Mouse (Mus musculus) intestine, postnatal 0 days (tissue): ENCODE measurements at regions not wholly inside any gene's neighbourhood (a gene's known extent, or its start where the extent isn't known, plus 50 kb on each side); places are given as distances from the start of the nearest gene placed in this dataset.

Experiments
- ATAC-seq: fragments of 200-750 bp; cut with Nextera tagmentation; 2 replicates; pipeline ENCODE4 v1.8.0; 2017; ENCODE audit warnings: mild to moderate bottlenecking, moderate TSS enrichment, moderate library complexity
- H3K27ac ChIP-seq: fragments of 300-500 bp; sonication (generic); 2 replicates; pipeline ENCODE4 v1.5.1; 2014; ENCODE audit warnings: mild to moderate bottlenecking, low read depth, low read length, moderate library complexity
- H3K27me3 ChIP-seq: fragments of 300-500 bp; sonication (generic); replicated peaks from 2 replicates; pipeline ENCODE4 v1.6.1; 2014; ENCODE audit warnings: low read length, mixed read lengths; ENCODE audit not compliant: control insufficient read depth, insufficient read depth
- H3K36me3 ChIP-seq: fragments of 300-500 bp; sonication (generic); 2 replicates; pipeline ENCODE4 v1.6.1; 2014; ENCODE audit warnings: mild to moderate bottlenecking, moderate library complexity; ENCODE audit not compliant: control insufficient read depth, insufficient read depth
- H3K4me1 ChIP-seq: fragments of 300-500 bp; sonication (generic); replicated peaks from 2 replicates; pipeline ENCODE4 v1.6.1; 2014; ENCODE audit warnings: antibody characterized with exemption, low read length, mixed read lengths; ENCODE audit not compliant: control insufficient read depth, insufficient read depth
- H3K4me2 ChIP-seq: fragments of 300-500 bp; sonication (generic); replicated peaks from 2 replicates; pipeline ENCODE4 v1.6.1; 2014; ENCODE audit warnings: low read depth, mild to moderate bottlenecking, moderate library complexity
- H3K4me3 ChIP-seq: fragments of 300-500 bp; sonication (generic); 2 replicates; pipeline ENCODE4 v1.5.1; 2014; ENCODE audit warnings: low read depth, low read length
- H3K9ac ChIP-seq: fragments of 300-500 bp; sonication (generic); 2 replicates; pipeline ENCODE4 v1.6.1; 2014; ENCODE audit warnings: mild to moderate bottlenecking, low read depth, low read length
- H3K9me3 ChIP-seq: fragments of 300-500 bp; sonication (generic); 2 replicates; pipeline ENCODE4 v1.6.1; 2016; ENCODE audit warnings: mixed run types; ENCODE audit not compliant: control insufficient read depth
- CTCF ChIP-seq: sonication (generic); IDR thresholded peaks from 2 replicates; pipeline ENCODE4 v1.5.1; 2016; ENCODE audit warnings: low read depth, mild to moderate bottlenecking, control low read depth, antibody characterized with exemption, moderate library complexity
- WGBS: fragments of 180-500 bp; shearing (Covaris S2); extraction: QIAGEN DNeasy Blood & Tissue Kit; methylation state at CpG from one replicate; pipeline ENCODE4 v1.1.7; 2014; 5-methylcytosine and 5-hydroxymethylcytosine counted together

- no peak for ATAC-seq
- peak; percentile 26 for TF ChIP-seq CTCF
- no peaks in the 10 kb centered on the region for H3K27me3 ChIP-seq
Observed at GRCm38 (mm10) chr3:74657170-74657569, 507.7 kb downstream of the Zbbx start.

GRCm38 (mm10) chr3:74632623-74633022, 532.2 kb downstream of the Zbbx start:
- H3K4me1 ChIP-seq = no peaks in the 10 kb centered on the region
- no peaks in the 10 kb centered on the region for H3K36me3 ChIP-seq
- no peaks in the 10 kb centered on the region for H3K27me3 ChIP-seq
- H3K27ac ChIP-seq = no peak overlapping the region
- ATAC-seq = no peak
- H3K9me3 ChIP-seq = no peaks in the 10 kb centered on the region
- no peak overlapping the region for H3K4me3 ChIP-seq
- TF ChIP-seq CTCF = no peak
- H3K9ac ChIP-seq = no peak overlapping the region
- no peak overlapping the region for H3K4me2 ChIP-seq

More at GRCm38 (mm10) chr3:74657170-74657569, 507.7 kb downstream of the Zbbx start:
- Histone ChIP-seq H3K36me3 (no peaks in the 10 kb centered on the region), H3K4me3 (no peak overlapping the region), H3K9ac (no peak overlapping the region), H3K4me2 (no peak overlapping the region), H3K4me1 (no peaks in the 10 kb centered on the region), H3K9me3 (no peaks in the 10 kb centered on the region), H3K27ac (no peak overlapping the region)

DNA sequence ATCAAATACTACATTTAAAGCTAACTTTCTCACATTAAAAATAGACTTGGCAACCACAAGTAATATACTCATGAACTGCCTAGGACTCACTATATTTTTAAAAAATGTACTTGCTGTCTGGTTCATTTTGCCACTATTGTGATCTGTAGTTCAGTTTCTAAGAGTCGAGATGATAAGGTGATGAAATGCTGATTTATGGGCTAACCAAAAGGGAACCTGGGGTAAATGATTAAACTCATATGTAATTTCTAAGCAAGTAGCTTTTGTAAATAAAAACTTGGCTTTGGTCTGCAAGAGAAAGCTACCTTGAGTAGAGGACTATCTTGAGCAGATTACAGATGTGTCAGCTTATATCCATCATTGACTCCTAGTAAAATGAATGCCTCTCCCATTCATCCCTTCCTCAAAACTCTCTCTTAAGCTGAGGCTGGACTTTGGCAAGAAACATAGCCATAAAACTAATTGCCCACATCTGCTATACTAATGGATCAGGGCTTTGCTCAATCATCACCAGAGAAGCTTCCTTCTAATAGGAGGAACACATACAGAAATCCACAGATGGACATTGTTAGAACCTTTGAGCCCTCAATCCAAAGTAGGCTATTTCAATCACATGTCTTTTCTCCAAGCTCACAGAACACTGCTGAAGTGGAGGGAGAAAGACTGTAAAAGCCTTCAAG, 563.4 kb downstream of the Zbbx start:
- ATAC-seq = peak; percentile 97
- no peak overlapping the region for H3K4me2 ChIP-seq
- no peak for TF ChIP-seq CTCF
- H3K4me1 ChIP-seq = no peaks in the 10 kb centered on the region
- H3K9ac ChIP-seq = no peak overlapping the region
- no peaks in the 10 kb centered on the region for H3K9me3 ChIP-seq
- no peak overlapping the region for H3K4me3 ChIP-seq
- no peak overlapping the region for H3K27ac ChIP-seq
- H3K27me3 ChIP-seq = no peaks in the 10 kb centered on the region
- no peaks in the 10 kb centered on the region for H3K36me3 ChIP-seq
- 28% methylated on average over 1 of the region's 1 CpGs for WGBS

- Histone ChIP-seq H3K4me1 (no peaks in the 10 kb centered on the region), H3K4me3 (no peak overlapping the region), H3K9me3 (no peaks in the 10 kb centered on the region), H3K4me2 (no peak overlapping the region), H3K27me3 (no peaks in the 10 kb centered on the region), H3K9ac (no peak overlapping the region), H3K36me3 (no peaks in the 10 kb centered on the region), H3K27ac (no peak overlapping the region)
- WGBS = 37% methylated on average over 3 of the region's 3 CpGs
- TF ChIP-seq CTCF = no peak
- peak; percentile 81 for ATAC-seq
Observed at GRCm38 (mm10) chr3:74588703-74589362, 576.0 kb downstream of the Zbbx start.

DNA sequence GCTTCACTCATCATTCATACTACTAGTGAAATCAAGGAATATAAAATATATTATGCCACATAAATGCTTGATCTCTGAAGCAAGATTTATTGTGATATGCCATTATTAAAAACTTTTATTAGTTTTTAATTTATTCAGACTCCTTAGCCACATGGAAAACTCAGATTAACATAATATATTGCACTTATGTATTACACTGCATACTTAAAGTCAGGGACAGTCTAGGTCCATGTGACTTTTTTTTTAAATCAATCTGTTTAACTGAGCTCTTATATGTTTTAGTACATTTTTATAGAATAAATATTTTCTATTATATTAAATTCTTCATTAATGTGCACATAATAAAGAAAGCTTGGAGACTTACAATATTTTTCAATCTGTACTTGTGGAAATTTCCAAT, 599.7 kb downstream of the Zbbx start:
- Histone ChIP-seq H3K4me1 (no peaks in the 10 kb centered on the region), H3K4me3 (no peak overlapping the region), H3K27ac (no peak overlapping the region), H3K9me3 (no peaks in the 10 kb centered on the region), H3K27me3 (no peaks in the 10 kb centered on the region), H3K4me2 (no peak overlapping the region), H3K36me3 (no peaks in the 10 kb centered on the region), H3K9ac (no peak overlapping the region)
- TF ChIP-seq CTCF = no peak
- ATAC-seq = no peak

- no peak for TF ChIP-seq CTCF
- H3K4me3 ChIP-seq = no peak overlapping the region
- 0 out of 2 replicates have a peak, but pooled peaks cover 2% of the 10 kb centered on the region for H3K4me1 ChIP-seq
- no peaks in the 10 kb centered on the region for H3K9me3 ChIP-seq
- no peak overlapping the region for H3K9ac ChIP-seq
- no peaks in the 10 kb centered on the region for H3K36me3 ChIP-seq
- no peak overlapping the region for H3K27ac ChIP-seq
- WGBS = 67% methylated on average over 4 of the region's 4 CpGs
- H3K4me2 ChIP-seq = no peak overlapping the region
- no peak for ATAC-seq
- H3K27me3 ChIP-seq = no peaks in the 10 kb centered on the region
Observed at GRCm38 (mm10) chr3:74534795-74535194, 630.0 kb downstream of the Zbbx start.
